Mouse (Mus musculus) brain, embryonic 14.5 days (tissue): ENCODE data around the gene Cdr2.

Experiments
- CTCF ChIP-seq: fragments of 200-500 bp; IDR thresholded peaks from 2 replicates; pipeline ENCODE4 v1.5.1; 2012; ENCODE audit warnings: inconsistent platforms, mild to moderate bottlenecking, moderate library complexity, borderline replicate concordance; ENCODE audit not compliant: insufficient read depth, insufficient read length; ENCODE audit errors: extremely low read depth
- POLR2A ChIP-seq: fragments of 200-500 bp; IDR thresholded peaks from 2 replicates; pipeline ENCODE4 v1.6.1; 2012; ENCODE audit warnings: mild to moderate bottlenecking, inconsistent platforms, borderline replicate concordance; ENCODE audit not compliant: poor library complexity, insufficient read depth, insufficient read length, severe bottlenecking; ENCODE audit errors: extremely low read depth

GRCm38 (mm10) chr7:121003793-121004418 lies 21.8 kb upstream of the Cdr2 start:
- TF ChIP-seq CTCF (no peak), POLR2A (no peak)
